Mouse (Mus musculus) right cerebral cortex, postnatal 36 days (tissue): ENCODE data around the gene Pnp.
"Not testable (repeated sequence)": the region's sequence is repeated elsewhere in the genome, so short reads cannot be mapped to it uniquely, and the experiment has no call there.

ENCODE experiments used
- DNase-seq, 2 experiments: peaks; one replicate each; pipeline ENCODE4 v3.0.0; 2022; ENCODE audit warnings: low spot score in 2 of 2, mixed read lengths in 1 of 2

Gene Pnp

DNA sequence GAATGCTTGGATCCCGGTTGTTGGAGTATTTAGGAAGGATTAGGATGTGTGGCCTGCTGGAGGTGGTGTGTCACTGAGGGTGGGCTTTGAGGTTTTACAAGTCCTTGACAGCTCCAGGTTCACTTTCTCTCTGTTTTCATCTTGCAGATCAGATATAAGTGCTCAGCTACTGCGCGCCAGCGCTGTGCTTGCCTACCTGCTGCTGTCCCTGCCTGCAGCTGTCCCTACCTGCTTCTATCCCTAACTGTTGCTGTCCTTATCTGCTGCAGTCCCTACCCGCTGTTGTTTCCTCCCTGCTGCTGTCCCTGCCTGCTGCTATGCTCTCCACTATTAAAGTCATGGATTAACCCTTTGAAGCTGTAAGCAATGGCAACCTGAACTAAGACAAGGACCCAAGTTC lies 44.1 kb downstream of the Pnp start:
- no peak for DNase-seq

DNA sequence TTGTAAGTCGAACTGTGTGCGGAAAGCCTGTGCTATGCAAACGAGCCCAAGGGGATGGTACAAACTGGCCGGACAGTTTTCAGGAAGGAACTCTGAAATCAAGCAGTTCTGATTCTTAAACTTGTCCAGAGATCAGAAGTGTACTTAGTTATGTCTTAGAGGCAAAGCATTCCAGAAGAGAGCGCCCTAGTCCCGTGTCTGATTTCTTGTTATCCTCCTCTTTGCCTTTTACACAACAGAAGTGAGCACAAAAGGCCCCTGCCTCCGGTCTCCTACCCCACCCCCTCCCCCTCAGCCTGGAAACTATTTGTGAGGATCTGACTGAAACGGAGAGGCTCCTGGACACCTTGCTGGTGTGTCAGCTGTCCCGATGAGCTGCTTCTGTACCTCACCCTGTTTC lies 45.8 kb downstream of the Pnp start:
- DNase-seq = no peak

DNA sequence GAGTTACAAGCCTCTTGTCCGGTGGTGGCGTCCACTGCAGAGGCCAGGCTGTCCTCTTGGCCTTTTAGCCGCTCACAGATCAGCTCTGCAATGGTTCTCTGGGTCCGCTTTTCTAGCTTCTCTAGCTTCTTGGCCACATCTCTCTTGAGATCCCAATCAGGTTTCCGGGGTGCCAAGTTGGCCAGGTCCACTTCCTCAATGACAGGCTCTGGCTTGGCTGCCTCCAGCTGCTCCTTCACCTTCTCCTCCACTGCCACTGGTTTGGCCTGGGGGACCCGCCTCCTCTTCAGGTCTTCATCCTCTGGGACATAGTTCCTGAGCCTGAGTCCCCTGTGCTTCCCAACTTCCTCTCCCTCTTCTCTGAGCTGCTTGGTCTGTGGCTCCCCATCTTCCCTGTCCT lies 47.6 kb downstream of the Pnp start:
- DNase-seq = not testable (repeated sequence)

DNA sequence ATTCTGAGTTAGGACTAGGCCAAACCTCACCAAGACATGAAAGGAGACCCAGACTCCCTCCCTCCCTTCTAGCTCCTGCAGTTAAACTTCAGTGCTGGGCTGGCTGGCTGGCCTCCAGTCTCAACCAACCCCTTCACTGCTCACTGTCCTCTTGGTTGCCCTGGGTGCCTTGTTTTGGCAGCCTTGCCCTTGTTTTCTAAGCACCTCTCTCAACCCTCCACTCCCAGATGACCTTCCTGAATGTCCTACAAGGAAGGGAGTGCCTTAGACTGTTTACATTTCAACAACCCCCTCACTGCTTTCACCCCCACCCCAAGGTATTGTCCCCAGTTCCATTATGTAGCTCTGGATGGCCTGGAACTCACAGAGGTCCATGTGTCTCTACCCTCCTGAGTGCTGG lies 48.7 kb downstream of the Pnp start:
- no peak for DNase-seq

DNA sequence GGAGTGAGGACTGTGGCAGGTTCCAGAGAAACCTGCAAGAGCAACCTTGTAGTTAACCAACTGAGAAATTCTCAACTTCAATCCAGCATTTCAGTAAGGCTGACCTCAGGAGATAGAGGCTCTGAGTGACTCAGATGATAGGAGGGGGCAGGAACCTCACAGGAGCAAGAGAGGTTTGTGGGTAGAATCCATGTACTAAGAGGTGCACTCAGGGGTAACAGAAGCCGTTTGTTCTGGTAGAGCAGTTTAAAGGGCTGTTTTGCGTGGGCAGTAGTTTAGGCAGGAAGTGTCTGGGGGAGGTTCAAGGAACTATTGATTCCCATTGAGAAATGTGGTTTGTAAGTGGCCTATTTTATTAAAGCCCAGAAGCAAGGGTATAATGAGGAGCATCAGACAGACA lies 50.3 kb downstream of the Pnp start:
- DNase-seq = no peak

DNA sequence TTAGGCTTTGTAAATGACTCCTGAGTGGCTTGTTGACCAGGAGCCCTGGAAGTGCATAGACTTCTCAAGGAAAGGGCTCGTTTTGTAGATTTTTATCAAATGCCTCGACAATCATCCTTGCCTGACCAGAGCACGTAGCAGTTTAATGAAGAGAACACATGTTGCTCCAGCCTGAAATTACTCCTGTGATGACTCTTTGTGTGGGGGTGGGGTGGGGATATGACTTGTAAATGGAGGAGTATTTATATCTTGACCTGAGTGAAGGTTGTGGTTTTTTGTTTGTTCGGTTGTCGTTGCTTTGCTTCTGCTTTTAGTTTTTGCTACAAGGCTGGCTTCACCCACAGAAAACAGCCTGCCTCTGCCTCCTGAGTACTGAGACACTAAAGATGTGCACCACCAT lies 51.0 kb downstream of the Pnp start:
- no peak for DNase-seq

DNA sequence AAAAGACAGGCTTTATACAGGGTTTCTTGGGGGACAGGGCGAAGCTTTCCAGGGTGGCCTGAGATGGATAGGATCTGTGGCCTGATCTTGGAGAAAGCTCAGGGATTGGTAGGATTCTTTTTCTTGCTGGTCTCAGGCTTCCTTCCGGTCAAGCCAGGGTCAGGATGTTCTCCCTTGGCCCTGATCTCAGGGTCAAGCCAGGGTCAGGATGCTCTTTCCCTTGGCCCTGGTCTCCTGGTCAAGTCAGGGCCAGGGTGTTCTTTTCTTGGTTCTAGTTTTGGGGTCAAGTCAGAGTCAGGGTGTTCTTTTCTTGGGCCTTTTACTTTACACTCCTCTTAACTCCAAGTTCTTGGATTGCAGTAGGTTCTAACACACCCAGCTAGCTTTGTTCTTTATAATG lies 56.8 kb downstream of the Pnp start:
- no peak for DNase-seq

DNA sequence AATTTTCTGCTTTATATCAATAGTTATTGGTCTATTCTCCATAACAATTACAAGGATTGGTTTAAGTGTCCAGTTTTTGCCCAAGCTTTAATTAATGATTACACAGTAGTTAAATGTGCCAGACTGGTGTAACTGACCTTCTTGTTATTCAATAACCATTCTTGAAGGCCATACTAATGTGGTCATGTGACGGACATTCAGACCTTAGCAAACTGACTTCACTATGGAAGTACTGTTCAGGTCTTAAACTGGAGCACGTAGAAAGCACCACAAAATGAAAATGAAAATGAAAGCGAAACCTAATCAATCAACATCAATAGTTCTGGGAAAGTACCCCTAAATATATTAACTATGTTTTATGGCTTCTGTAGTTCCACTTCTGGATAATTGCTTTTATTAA lies 60.2 kb downstream of the Pnp start:
- no peak for DNase-seq

DNA sequence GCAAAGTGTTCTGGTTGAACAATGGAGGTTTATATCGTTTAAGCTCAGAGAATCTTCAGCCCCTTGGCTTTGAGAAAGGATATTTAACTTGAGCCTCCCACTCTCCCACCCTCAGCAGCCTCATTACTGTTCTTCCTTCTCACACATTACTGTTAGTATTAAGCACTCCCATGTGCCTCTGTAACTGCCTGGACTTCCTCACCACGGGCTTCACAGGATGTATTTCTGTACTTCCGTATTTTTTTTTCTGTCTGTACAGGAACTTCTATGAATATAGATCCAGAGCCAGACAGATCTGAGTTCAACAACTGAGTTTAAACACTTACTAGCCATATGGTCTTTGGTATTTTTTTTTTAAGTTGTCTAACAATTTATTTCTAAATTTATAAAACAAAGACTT lies 66.2 kb downstream of the Pnp start:
- DNase-seq = no peak

DNA sequence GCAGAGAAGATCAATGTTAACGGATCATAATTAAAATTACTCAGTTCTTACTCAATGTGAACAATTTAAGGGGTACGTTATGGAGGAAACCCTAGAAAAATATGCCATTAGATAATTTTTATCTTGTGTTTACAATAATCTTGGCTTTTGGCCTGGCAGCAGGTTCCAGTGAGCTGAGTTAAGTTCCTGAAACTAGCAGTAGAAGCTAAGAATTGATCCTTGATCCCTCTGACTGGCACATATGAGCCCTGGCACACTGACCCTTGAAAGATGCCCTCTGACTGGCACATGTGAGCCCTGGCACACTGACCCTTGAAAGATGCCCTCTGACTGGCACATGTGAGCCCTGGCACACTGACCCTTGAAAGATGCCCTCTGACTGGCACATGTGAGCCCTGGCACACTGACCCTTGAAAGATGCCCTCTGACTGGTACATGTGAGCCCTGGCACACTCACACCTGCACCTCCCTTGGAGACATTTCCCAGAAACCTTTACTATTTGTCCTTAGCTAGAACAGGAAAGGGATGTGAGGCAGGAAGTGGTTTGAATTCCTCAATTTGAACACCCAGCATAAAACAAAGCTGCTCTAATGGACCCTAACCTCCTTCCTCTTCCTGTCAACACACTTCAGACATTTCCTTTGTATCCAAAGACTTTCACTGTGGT lies 67.3 kb downstream of the Pnp start:
- no peak for DNase-seq

DNA sequence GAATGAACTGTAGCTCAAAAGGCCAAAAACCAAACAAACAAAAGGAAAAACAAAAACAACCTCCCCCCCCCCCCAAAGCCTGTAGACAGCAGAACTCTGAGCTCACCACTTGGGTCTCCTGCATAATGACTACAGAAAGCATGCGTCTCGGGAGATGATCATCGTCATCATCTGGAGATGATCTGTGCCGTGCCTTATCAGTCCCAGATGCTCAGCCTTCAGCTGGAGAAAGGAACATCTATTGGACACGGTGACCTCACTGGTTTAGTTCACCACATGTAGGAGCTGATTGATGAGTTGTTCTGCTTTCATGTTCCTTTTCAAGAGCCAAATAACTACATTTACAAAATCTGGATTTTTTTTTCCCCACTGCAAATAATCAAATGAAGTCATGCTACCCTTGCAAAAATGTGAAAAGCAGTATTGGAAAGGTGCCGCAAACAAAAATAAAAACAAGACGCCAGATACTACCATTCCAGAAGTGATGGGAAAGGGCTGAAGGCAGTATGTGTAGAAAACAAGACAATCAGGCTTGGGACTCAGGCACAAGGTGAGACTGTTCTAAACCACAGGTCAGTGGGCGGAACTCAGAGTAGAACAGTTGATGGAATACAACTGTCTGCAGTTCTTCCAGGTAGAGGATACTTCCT lies 76.4 kb downstream of the Pnp start, which contains the start of gene Rnase10:
Rnase10 (plus strand) TSS at position 600 of the 650 bp plus-strand sequence.
- DNase-seq = no peak

DNA sequence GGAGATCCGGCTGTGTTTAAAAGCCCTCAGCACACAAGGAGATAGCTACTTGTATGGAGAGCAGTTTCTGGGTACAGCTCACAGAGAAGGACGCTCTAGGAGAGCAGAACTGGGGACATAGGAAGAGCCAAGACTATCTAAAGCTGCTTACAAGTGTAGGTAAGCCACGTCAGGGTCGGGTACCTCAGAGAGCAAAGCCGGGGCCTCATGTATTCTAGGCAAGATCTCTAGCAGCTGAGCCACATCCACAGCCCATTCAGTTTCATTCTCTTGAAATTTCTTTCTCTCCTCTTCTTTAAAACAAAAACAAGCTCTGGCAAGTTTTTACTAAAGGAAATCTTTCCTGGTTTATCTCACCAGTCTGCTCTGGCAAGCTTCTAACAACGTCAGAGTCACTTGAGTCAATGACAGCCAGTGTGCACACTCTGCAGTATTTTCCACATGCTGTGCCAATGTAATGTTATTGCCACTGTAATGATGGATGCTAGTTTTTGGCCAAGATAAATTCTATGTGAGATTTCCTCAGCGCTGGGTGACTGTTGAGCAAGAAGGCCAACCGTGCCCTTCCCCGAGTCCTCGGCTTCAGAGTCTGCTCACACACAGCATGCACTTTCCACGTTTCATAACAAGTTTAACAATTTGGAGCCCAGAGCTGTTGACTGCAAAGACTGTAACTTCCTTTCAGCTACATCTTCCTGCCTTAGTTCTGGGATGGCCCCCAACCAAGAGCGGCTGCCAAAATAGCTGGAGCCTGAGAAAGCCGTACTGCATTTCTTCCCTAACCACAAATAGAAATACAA lies 77.2 kb downstream of the Pnp start:
- DNase-seq = peak; percentile 32 to 43

DNA sequence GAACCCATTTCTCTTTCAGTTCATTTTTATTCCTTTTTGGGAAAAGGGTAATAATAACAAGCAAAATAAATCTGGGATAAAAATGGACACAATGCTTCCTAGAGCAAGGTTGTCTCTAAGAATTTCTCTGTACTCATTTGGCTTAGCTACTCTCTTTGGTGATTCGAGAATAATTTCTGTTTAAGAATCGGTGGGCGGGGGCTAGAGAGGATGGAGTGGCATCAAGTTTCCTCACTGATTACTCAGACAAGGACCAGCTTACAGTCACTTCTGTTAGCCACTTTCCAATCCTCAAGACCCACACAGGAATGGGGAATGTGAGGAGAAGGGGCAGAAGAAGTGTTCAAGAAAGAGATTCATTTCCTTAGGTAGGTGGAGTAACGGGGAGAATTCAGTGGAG lies 77.9 kb downstream of the Pnp start:
- no peak for DNase-seq

DNA sequence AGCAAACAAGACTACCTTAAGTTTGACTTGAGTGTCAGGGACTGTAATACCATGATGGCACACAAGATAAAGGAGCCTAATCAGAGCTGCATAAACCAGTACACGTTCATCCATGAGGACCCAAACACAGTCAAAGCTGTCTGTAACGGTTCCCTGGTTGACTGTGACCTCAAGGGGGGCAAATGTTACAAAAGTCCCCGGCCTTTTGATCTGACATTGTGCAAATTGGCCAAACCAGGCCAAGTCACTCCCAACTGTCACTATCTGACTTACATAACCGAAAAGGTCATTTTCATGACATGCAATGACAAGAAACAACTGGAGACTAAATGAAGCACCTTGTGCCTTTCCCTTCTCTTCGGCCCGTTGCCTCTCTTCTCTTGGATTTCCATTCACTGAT lies 78.7 kb downstream of the Pnp start:
- DNase-seq = no peak

DNA sequence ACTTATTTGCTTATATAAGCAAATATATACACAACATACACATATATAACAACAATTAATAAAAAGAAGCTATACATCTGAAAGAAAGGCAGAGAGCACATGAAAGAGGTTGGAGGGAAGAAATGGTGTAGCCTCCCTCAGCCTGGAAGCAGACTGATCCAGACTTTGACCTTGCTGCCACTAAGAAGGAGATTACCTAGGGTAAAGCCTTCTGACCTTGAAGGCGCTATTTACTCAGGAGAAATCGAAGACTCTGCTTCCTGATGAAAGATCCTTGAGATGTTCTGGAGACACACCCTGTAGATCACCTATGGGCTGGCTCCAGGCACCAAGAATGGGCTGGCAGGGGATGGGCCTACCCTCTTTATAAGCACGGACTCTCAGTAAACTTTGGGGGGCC lies 83.8 kb downstream of the Pnp start:
- not testable (repeated sequence) for DNase-seq
